Mouse (Mus musculus) T-helper 1 cell (primary cell): Measurements from ENCODE around the gene Dnaaf3.

Experiments used
- in situ Hi-C: fragments of 300-600 bp; cut with MboI, MseI; formaldehyde crosslinking; loops from one replicate; pipeline ENCODE4 v1.15.1; 2025; ENCODE audit warnings: high pct_unique_total_duplicates

The Dnaaf3 gene

GRCm38 (mm10) chr7:4500892-4501471 is 31.3 kb downstream of the Dnaaf3 start:
- in situ Hi-C loops = no loop called here

DNA sequence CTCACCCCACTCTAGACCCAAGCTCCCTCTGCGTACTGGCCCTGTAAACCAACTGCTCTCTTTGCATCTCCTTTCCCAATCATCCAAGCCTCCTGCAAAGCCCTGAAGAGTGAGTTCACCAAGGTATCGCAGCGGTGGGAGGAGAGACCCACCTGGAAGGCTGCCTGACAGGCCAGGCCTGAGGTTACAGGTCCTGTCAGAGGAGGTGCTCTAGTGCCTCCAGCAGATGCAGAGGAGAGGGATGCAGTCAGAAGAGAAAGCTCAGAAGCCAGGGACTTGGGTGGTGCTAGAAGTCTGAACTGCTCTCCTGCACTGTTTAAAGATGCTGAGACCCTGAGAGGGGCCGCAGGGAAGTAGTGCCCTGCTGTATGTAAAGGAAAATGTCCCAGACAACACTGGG is 33.2 kb downstream of the Dnaaf3 start:
- in situ Hi-C loops = no loop called here

- in situ Hi-C loops = no loop called here
Observed at GRCm38 (mm10) chr7:4498251-4498650, 34.0 kb downstream of the Dnaaf3 start.

- in situ Hi-C loops = no loop called here
Observed at GRCm38 (mm10) chr7:4497271-4497903, 34.9 kb downstream of the Dnaaf3 start.

DNA sequence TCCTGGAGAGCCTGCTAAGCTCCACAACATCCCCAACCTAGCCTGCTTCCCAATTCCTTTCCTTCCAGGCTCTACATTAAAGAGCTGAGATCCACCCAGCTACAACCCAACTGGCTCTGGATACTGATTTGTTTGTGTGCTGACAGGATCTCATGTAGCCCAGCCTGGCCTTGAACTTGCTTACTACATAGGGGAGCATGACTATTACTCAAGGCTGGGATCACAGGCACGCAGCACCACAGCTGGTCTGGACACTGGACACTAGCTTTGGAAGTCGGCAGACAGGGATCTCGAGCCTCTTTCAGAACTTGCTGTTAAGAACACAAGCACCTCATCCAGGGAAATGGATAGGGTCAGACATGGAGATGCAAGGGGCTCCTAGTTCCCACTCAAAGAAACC is 35.8 kb downstream of the Dnaaf3 start:
- in situ Hi-C loops = no loop called here

- in situ Hi-C loops = no loop called here
Observed at GRCm38 (mm10) chr7:4493991-4494390, 38.3 kb downstream of the Dnaaf3 start.

- in situ Hi-C loops = no loop called here
Observed at GRCm38 (mm10) chr7:4492284-4493224, 39.7 kb downstream of the Dnaaf3 start.

DNA sequence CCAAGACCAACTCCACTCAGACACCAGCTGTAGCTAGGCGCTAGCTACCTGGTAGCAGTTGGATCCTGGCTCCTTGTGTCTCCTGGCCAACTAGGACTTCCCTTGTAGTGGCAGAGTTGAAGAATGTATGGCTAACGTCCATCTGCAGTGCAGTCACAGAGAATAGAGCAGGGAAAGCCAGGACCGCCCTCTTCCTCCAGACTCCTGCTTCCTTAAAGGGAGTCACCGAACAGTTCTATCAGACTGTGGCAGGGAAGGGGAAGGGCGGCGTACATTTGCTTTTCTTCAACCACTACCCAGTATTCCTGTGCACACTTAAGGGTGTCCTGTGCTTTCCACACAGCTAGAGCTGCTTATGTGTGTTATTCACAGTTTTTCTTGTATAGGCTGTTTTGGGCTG is 40.9 kb downstream of the Dnaaf3 start:
- in situ Hi-C loops = no loop called here

GRCm38 (mm10) chr7:4482281-4482680 is 50.0 kb downstream of the Dnaaf3 start:
- in situ Hi-C loops = no loop called here

GRCm38 (mm10) chr7:4479674-4480073 is 52.6 kb downstream of the Dnaaf3 start:
- in situ Hi-C loops = no loop called here

DNA sequence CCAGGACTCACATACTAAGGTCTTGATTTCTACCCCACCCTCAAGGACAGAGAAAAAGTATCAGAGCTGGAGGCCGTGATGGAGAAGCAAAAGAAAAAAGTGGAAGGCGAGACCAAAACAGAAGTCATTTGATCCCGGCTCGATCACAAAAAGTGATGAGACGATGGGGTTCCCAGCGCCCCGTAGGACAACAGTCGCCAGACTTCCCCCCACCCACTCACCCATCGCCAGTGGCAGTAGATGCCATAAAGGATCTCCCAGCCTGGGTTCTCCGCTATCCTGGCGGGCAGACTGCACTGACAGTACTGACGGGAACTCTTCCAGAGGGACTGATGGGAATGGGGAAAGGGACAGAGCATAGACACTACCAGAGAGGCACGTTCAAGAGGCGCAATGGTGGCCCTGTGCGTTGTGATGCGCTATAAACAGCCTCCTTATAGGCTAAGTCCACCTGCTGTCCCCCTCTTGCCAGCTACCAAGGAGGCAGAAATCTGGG is 53.4 kb downstream of the Dnaaf3 start:
- in situ Hi-C loops = no loop called here

GRCm38 (mm10) chr7:4478021-4478795 is 54.0 kb downstream of the Dnaaf3 start:
- in situ Hi-C loops = no loop called here

- in situ Hi-C loops = no loop called here
Observed at GRCm38 (mm10) chr7:4473940-4474339, 58.3 kb downstream of the Dnaaf3 start.
